Mouse (Mus musculus) liver, postnatal 0 days (tissue): Measurements from ENCODE around the gene Psmb3. TPM values are rescaled to one million over a fixed set of nuclear protein-coding genes. Genes with fewer than 3 reads are reported as not detected.
A peak's percentile ranks its signal among the peaks of the same experiment; 100 is the strongest.

Source experiments
- ATAC-seq: fragments of 200-750 bp; cut with Nextera tagmentation; 2 replicates; pipeline ENCODE4 v1.8.0; 2017; ENCODE audit warnings: mild to moderate bottlenecking, moderate library complexity
- DNase-seq: peaks from one replicate; pipeline ENCODE4 v3.0.0-alpha.2; 2016
- H3K27ac ChIP-seq: fragments of 300-500 bp; sonication (generic); 2 replicates; pipeline ENCODE4 v1.5.1; 2014; ENCODE audit warnings: antibody characterized with exemption, moderate library complexity, mild to moderate bottlenecking, low read depth
- H3K27me3 ChIP-seq: fragments of 300-500 bp; sonication (generic); 2 replicates; pipeline ENCODE4 v1.6.1; 2014; ENCODE audit warnings: low read length, control low read depth, mixed read lengths; ENCODE audit not compliant: insufficient read depth
- H3K36me3 ChIP-seq: fragments of 300-500 bp; sonication (generic); replicated peaks from 2 replicates; pipeline ENCODE4 v1.6.1; 2014; ENCODE audit warnings: mild to moderate bottlenecking, control low read depth, low read length, moderate library complexity, mixed read lengths; ENCODE audit not compliant: insufficient read depth
- H3K4me1 ChIP-seq: fragments of 300-500 bp; sonication (generic); 2 replicates; pipeline ENCODE4 v1.6.1; 2014; ENCODE audit warnings: antibody characterized with exemption, mild to moderate bottlenecking, control low read depth; ENCODE audit not compliant: insufficient read depth
- H3K4me2 ChIP-seq: fragments of 300-500 bp; sonication (generic); 2 replicates; pipeline ENCODE4 v1.6.1; 2014; ENCODE audit warnings: low read depth, mild to moderate bottlenecking, low read length, moderate library complexity, mixed read lengths
- H3K4me3 ChIP-seq: fragments of 300-500 bp; sonication (generic); 2 replicates; pipeline ENCODE4 v1.5.1; 2014; ENCODE audit warnings: low read depth, low read length
- H3K9ac ChIP-seq: fragments of 300-500 bp; sonication (generic); replicated peaks from 2 replicates; pipeline ENCODE4 v1.6.1; 2014; ENCODE audit warnings: mild to moderate bottlenecking, moderate library complexity
- H3K9me3 ChIP-seq: fragments of 300-500 bp; sonication (generic); 2 replicates; pipeline ENCODE4 v1.6.1; 2016; ENCODE audit warnings: mild to moderate bottlenecking, control low read depth, low read length, mixed read lengths
- CTCF ChIP-seq: sonication (generic); IDR thresholded peaks from 2 replicates; pipeline ENCODE4 v1.5.1; 2016; ENCODE audit warnings: antibody characterized with exemption, low read depth
- EP300 ChIP-seq: IDR thresholded peaks from 2 replicates; pipeline ENCODE4 v1.6.1; 2016; ENCODE audit warnings: antibody characterized with exemption, low read depth, mild to moderate bottlenecking
- WGBS: fragments of 180-500 bp; shearing (Covaris S2); extraction: QIAGEN DNeasy Blood & Tissue Kit; methylation state at CpG from one replicate; pipeline ENCODE4 v1.1.7; 2014; ENCODE audit not compliant: insufficient replicate concordance; 5-methylcytosine and 5-hydroxymethylcytosine counted together
- polyA plus RNA-seq: library from polyadenylated mRNA; unstranded; fragments of >200 nt; fragmentation: Nextera tagmentation; extraction: Ambion mirVana; gene quantifications from 2 replicates; pipeline ENCODE4 v1.2.1, GENCODE M21; 2015

The Psmb3 gene
- polyA plus RNA-seq, 1 experiment from 2014 or later: 267 TPM

DNA sequence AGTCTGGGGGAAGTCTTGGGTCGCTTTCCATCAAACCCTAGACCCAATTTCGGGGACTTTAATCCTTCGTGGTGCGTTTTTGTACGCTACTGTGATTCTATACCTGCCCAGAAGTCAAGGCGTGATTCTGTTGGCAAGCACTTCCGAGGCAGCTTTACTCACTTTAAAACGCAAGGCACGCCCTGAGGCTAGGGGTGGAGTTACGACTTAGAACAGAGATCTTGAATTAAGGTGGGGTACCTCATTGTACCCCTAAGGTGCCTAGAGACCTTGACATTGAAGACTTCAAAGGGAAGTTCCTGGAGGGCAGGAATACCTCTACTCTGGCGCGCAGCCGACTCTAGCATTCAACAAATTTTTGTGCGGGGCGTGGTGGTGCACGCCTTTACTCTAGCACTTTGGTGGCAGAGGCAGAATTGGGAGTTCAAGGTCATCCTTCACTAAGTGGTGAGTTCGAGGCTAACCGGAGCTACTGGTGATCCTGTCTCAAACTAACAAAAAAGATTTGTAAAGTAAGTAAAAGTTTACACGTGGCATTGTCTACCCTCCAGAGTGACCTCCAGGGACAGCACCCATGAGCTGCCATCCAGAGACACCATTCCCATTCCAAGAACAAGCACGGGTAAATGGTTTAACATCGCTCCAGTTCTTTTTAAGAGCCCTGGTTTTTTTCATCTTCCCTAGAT is 40.8 kb upstream of the Psmb3 start:
- Histone ChIP-seq H3K9me3 (no peaks in the 10 kb centered on the region), H3K4me2 (peak overlapping the region; percentile 84), H3K4me1 (peaks cover 29% of the 10 kb centered on the region), H3K4me3 (peak overlapping the region; percentile 69), H3K9ac (no peak overlapping the region), H3K36me3 (peaks cover 3% of the 10 kb centered on the region; the same call in 1 of the 2 replicates), H3K27me3 (peaks cover 37% of the 10 kb centered on the region), H3K27ac (no peak overlapping the region)
- DNase-seq (no peak), ATAC-seq (no peak)
- no peak for TF ChIP-seq EP300
- TF ChIP-seq CTCF: no peak
- 3% methylated on average over 21 of the region's 21 CpGs for WGBS

DNA sequence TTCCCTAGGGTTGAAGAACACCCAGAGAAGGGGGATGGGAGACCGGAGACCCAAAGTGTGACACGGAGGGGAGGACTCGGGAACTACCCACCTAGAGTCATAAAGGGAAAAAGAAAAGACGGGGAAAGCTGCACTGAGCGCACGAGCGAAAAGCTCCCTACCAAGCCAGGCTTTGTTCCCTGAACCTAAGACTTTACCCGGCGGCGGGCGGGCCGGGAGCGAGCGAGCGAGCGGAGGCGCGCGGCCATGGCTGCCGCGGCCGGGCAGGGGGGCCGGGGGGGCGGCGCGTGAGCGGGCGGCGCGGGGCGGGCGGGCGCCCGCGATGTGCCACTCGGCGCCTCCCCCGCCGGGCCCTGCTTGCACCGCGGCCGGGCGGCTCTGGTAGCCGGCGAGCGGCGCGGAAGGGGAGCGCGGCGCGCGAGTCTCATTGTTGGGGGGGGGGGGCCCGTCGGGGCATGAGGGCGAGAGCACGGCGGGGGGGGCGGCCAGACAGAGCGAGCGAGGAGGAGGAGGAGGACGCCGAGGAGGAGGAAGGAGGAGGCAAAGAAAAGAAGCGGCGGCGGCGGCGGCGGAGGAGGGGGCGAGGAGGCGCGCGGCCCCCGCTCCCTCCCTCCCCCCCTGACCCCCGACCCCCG is 40.2 kb upstream of the Psmb3 start, which contains the start of gene Mllt6:
TSS of gene Mllt6 (plus strand) at position 522 of the 635 bp plus-strand sequence.
- peak; percentile 73 for DNase-seq
- peaks cover 37% of the 10 kb centered on the region for H3K27me3 ChIP-seq
- H3K4me3 ChIP-seq: peak within 1 kb of the TSS; percentile 69
- peak within 1 kb of the TSS; percentile 84 for H3K4me2 ChIP-seq
- peaks cover 3% of the 10 kb centered on the region for H3K36me3 ChIP-seq
- H3K9me3 ChIP-seq: no peaks in the 10 kb centered on the region
- WGBS: 2% methylated on average over 53 of the region's 76 CpGs
- peak; percentile 57 for ATAC-seq
- peaks cover 29% of the 10 kb centered on the region for H3K4me1 ChIP-seq
- peak within 1 kb of the TSS; percentile 71 for H3K9ac ChIP-seq
- no peak for TF ChIP-seq EP300
- no peak for TF ChIP-seq CTCF
- H3K27ac ChIP-seq: peak within 1 kb of the TSS; percentile 35; the same call in 1 of the 2 replicates

DNA sequence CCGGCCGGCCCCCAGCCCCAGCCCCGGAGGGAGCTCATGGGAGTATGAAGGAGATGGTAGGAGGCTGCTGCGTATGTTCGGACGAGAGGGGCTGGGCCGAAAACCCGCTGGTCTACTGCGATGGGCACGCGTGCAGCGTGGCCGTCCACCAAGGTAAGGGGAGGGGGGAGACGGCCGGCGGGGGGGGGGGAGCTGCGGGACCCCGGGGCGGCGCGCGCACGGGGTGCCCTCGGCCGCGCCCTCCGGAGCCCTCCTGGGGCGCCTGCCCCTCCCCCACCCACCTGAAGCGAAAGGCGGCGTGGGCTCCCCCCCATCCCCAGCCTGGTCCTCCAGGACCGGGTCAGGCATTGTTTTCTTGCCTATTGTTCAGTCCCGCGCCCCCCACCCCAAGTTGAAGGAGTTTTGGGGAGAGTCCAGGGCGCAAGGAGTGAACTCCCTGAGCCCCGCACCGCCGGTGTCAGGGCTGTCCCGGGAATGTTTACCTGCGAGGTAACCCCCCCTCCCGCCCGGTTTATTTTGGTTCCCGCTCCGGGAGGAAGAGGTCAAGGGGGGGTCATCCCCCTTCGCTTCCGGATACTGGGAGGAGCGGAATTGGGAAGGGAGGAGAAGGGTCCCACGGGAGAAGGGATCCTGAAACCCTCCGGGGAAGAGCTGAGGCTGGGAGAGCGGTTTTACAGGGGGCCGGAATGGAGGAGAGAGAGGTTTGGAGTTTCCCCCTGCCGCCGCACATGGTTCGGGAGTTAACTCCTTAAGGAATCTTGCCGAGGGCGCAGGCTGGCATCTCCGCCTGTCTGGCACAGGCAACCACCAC is 39.5 kb upstream of the Psmb3 start:
- WGBS: under 1% methylated on average over 24 of the region's 57 CpGs
- H3K9ac ChIP-seq: peak overlapping the region; percentile 71

DNA sequence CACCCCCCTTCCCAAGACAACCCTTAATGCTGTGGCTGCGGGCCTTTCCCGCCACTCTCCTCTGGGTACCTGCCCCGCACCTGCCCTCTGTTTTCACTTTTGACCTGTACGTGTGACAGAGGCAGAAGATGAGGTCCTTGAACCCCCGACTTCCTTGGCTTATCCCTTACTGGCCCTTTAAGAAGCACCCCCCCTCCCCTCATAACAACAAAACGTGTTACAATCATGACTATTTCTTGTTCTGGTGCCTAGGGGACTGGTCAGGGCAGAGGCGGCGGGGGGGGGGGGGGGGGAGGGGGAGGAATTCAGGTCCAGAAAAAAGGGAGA is 38.9 kb upstream of the Psmb3 start:
- ATAC-seq: no peak
- peak overlapping the region; percentile 71; the same call in 1 of the 2 replicates for H3K9ac ChIP-seq
- peaks cover 22% of the 10 kb centered on the region for H3K4me1 ChIP-seq
- WGBS: 2% methylated on average over 6 of the region's 8 CpGs
- peaks cover 36% of the 10 kb centered on the region for H3K27me3 ChIP-seq
- peaks cover 3% of the 10 kb centered on the region for H3K36me3 ChIP-seq
- no peak for DNase-seq
- no peaks in the 10 kb centered on the region for H3K9me3 ChIP-seq
- TF ChIP-seq EP300: no peak
- TF ChIP-seq CTCF: no peak
- peak overlapping the region; percentile 84 for H3K4me2 ChIP-seq
- H3K4me3 ChIP-seq: peak overlapping the region; percentile 69
- no peak overlapping the region for H3K27ac ChIP-seq

More for the DNA sequence above, 39.5 kb upstream of the Psmb3 start:
- peaks cover 3% of the 10 kb centered on the region for H3K36me3 ChIP-seq
- H3K27me3 ChIP-seq: peaks cover 37% of the 10 kb centered on the region
- peak overlapping the region; percentile 35; the same call in 1 of the 2 replicates for H3K27ac ChIP-seq
- H3K9me3 ChIP-seq: no peaks in the 10 kb centered on the region
- ATAC-seq: no peak
- TF ChIP-seq CTCF: no peak
- no peak for TF ChIP-seq EP300
- peak; percentile 35 for DNase-seq
- peak overlapping the region; percentile 84 for H3K4me2 ChIP-seq
- peak overlapping the region; percentile 69 for H3K4me3 ChIP-seq
- peaks cover 28% of the 10 kb centered on the region for H3K4me1 ChIP-seq

DNA sequence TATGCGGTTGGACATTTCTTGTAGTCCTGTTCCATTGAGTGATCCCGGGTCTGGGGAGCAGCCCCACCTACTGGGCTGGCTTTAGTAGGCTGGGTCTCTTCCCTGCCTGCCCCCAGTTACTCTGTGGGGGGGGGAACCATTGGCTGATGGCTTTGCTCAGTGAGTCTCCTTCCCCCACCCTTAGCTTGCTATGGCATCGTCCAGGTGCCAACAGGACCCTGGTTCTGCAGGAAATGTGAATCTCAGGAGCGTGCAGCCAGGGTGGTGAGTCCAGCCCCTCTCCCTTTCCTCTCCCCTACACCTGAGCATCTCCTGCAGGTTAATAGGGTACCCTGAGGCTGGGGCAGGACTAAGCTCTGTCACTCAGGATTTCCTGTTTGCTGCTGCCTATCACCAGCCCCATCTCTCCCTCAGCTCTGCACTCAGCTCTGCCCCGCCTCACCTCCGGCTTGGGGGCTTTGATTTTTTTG is 38.4 kb upstream of the Psmb3 start:
- Histone ChIP-seq H3K9me3 (no peaks in the 10 kb centered on the region), H3K36me3 (peaks cover 3% of the 10 kb centered on the region), H3K4me1 (peaks cover 19% of the 10 kb centered on the region), H3K9ac (no peak overlapping the region), H3K27ac (no peak overlapping the region), H3K4me2 (peak overlapping the region; percentile 84; the same call in 1 of the 2 replicates), H3K27me3 (peaks cover 33% of the 10 kb centered on the region), H3K4me3 (0 out of 2 replicates have a peak overlapping the region, but pooled peaks have one; percentile 69)
- WGBS: 35% methylated on average over 6 of the region's 6 CpGs
- ATAC-seq: no peak
- DNase-seq: no peak
- TF ChIP-seq EP300 (no peak), CTCF (peak; percentile 21; the same call in 1 of the 2 replicates)

GRCm38 (mm10) chr11:97665431-97665830 is 37.8 kb upstream of the Psmb3 start:
- Histone ChIP-seq H3K27me3 (peaks cover 32% of the 10 kb centered on the region), H3K9me3 (no peaks in the 10 kb centered on the region), H3K27ac (no peak overlapping the region), H3K9ac (no peak overlapping the region), H3K36me3 (peaks cover 3% of the 10 kb centered on the region), H3K4me3 (no peak overlapping the region), H3K4me1 (peaks cover 18% of the 10 kb centered on the region), H3K4me2 (no peak overlapping the region)
- DNase-seq: no peak
- ATAC-seq: no peak
- TF ChIP-seq EP300 (no peak), CTCF (no peak)
- WGBS: 89% methylated on average over 13 of the region's 13 CpGs
